Mouse (Mus musculus) olfactory bulb, adult 2 months (tissue): ENCODE results near the gene Zfand2b.

ENCODE experiments used
- CTCF ChIP-seq: fragments of 200-500 bp; IDR thresholded peaks from 2 replicates; pipeline ENCODE4 v1.5.1; 2012; ENCODE audit warnings: low read depth, mild to moderate bottlenecking, low read length, moderate library complexity; ENCODE audit not compliant: insufficient read depth
- POLR2A ChIP-seq: fragments of 200-500 bp; IDR thresholded peaks from 2 replicates; pipeline ENCODE4 v1.6.1; 2012; ENCODE audit warnings: mild to moderate bottlenecking, low read depth, low read length, moderate library complexity; ENCODE audit not compliant: insufficient read depth

DNA sequence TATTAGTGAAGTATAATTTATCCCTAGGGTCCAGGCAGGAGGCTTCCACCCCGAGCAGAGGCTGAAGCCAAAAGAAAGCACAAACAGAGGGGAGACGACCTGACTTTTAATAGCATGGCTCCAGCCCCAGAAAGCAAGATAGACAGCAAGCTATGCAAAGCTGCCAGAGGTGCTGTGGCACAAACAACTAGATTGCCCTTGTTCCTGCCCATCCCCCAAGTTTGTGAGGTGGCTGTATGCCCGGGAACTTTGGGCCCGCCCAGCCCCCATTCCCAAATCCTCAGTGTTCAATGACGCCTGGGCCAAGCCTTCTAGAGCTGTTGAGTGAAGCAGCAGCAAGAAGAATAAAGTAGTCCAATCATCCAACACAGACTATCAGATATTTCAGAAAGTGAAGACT, 46.4 kb downstream of the Zfand2b start:
- no peak for TF ChIP-seq POLR2A
- no peak for TF ChIP-seq CTCF
